Mouse (Mus musculus) CH12.LX (cell line): ENCODE results near the gene A930004D18Rik. TPM values are rescaled to one million over a fixed set of nuclear protein-coding genes. Genes with fewer than 3 reads are reported as not detected.

Experiments
- DNase-seq: peaks from one replicate; pipeline ENCODE4 v3.0.0-alpha.2; 2013; ENCODE audit errors: extremely low read depth
- H3K27ac ChIP-seq: 2 replicates; pipeline ENCODE4 v1.5.1; 2012; ENCODE audit warnings: low read depth, mild to moderate bottlenecking, control low read depth, moderate library complexity; ENCODE audit not compliant: insufficient read depth
- H3K27me3 ChIP-seq: replicated peaks from 2 replicates; pipeline ENCODE3; 2012; ENCODE audit warnings: inconsistent platforms
- H3K36me3 ChIP-seq, 2 experiments: replicated peaks in 1 of 2; 2 replicates each; pipeline versions ENCODE3 to v1.6.1; 2012; ENCODE audit warnings: inconsistent platforms in 1 of 2, low read length in 1 of 2, mild to moderate bottlenecking in 1 of 2, mixed read lengths in 1 of 2, moderate library complexity in 1 of 2; ENCODE audit not compliant: control insufficient read depth in 1 of 2, insufficient read depth in 1 of 2
- H3K4me1 ChIP-seq, 2 experiments: 2 replicates each; pipeline ENCODE4 v1.6.1; 2012; ENCODE audit warnings: inconsistent platforms in 1 of 2, moderate library complexity in 1 of 2; ENCODE audit not compliant: insufficient read depth in 2 of 2, control insufficient read depth in 1 of 2
- H3K4me2 ChIP-seq: 2 replicates; pipeline ENCODE4 v1.6.1; 2012; ENCODE audit warnings: low read depth, mild to moderate bottlenecking, control low read depth; ENCODE audit not compliant: poor library complexity, insufficient read depth, severe bottlenecking
- H3K4me3 ChIP-seq, 3 experiments: fragments of 150-350 bp in 1 of 3; sonication (generic) in 1 of 3; replicated peaks in 1 of 3; 2 replicates each; pipeline versions ENCODE3 to v1.5.1; 2011 to 2012; ENCODE audit warnings: low read depth in 2 of 3, low read length in 2 of 3, mild to moderate bottlenecking in 2 of 3, moderate library complexity in 2 of 3, control low read depth in 1 of 3, improper control_type of control experiment in 1 of 3, inconsistent platforms in 1 of 3, mixed read lengths in 1 of 3; ENCODE audit not compliant: poor library complexity in 1 of 3
- H3K79me2 ChIP-seq: replicated peaks from 2 replicates; pipeline ENCODE4 v1.6.1; 2012; ENCODE audit warnings: mild to moderate bottlenecking, moderate library complexity; ENCODE audit not compliant: control insufficient read depth, poor library complexity, insufficient read depth, severe bottlenecking; ENCODE audit errors: extremely low read depth
- H3K9ac ChIP-seq: 2 replicates; pipeline ENCODE4 v1.6.1; 2012; ENCODE audit warnings: low read depth, mild to moderate bottlenecking, control low read depth, moderate library complexity; ENCODE audit not compliant: insufficient read depth
- H3K9me3 ChIP-seq: replicated peaks from 2 replicates; pipeline ENCODE3; 2012; ENCODE audit warnings: low read length, inconsistent platforms, mixed read lengths
- BHLHE40 ChIP-seq: IDR thresholded peaks from 2 replicates; pipeline ENCODE4 v1.6.1; 2011; ENCODE audit warnings: mild to moderate bottlenecking, low read depth, low read length, improper control_type of control experiment
- E2F4 ChIP-seq: IDR thresholded peaks from 2 replicates; pipeline ENCODE4 v1.6.1; 2011; ENCODE audit warnings: low read depth, low read length, improper control_type of control experiment; ENCODE audit not compliant: insufficient replicate concordance
- ELF1 ChIP-seq: IDR thresholded peaks from 2 replicates; pipeline ENCODE4 v1.6.1; 2014; ENCODE audit warnings: low read depth, mild to moderate bottlenecking, inconsistent platforms, low read length, improper control_type of control experiment
- ETS1 ChIP-seq: conservative IDR thresholded peaks from 2 replicates; pipeline ENCODE4 v1.6.1; 2012; ENCODE audit warnings: low read depth, mild to moderate bottlenecking, inconsistent platforms, low read length, improper control_type of control experiment, moderate library complexity
- JUND ChIP-seq: conservative IDR thresholded peaks from 2 replicates; pipeline ENCODE4 v1.6.1; 2011; ENCODE audit warnings: low read depth, low read length, improper control_type of control experiment
- KAT2A ChIP-seq: IDR thresholded peaks from 2 replicates; pipeline ENCODE4 v1.6.1; 2012; ENCODE audit warnings: low read length, improper control_type of control experiment, inconsistent platforms; ENCODE audit not compliant: insufficient replicate concordance
- MAFK ChIP-seq: IDR thresholded peaks from 2 replicates; pipeline ENCODE4 v1.6.1; 2011; ENCODE audit warnings: low read length, improper control_type of control experiment; ENCODE audit not compliant: insufficient replicate concordance
- MEF2A ChIP-seq: IDR thresholded peaks from 2 replicates; pipeline ENCODE4 v1.6.1; 2014; ENCODE audit warnings: low read depth, mild to moderate bottlenecking, inconsistent platforms, low read length, improper control_type of control experiment, borderline replicate concordance
- MXI1 ChIP-seq: IDR thresholded peaks from 2 replicates; pipeline ENCODE4 v1.6.1; 2011; ENCODE audit warnings: mild to moderate bottlenecking, low read depth, low read length, improper control_type of control experiment
- MYC ChIP-seq: IDR thresholded peaks from 2 replicates; pipeline ENCODE4 v1.6.1; 2011; ENCODE audit warnings: low read depth, mild to moderate bottlenecking, improper control_type of control experiment, low read length
- POLR2A ChIP-seq: IDR thresholded peaks from 2 replicates; pipeline ENCODE4 v1.6.1; 2011; ENCODE audit warnings: low read depth, mild to moderate bottlenecking, improper control_type of control experiment, low read length
- POLR2AphosphoS2 ChIP-seq: IDR thresholded peaks from 2 replicates; pipeline ENCODE4 v1.6.1; 2011; ENCODE audit warnings: low read depth, low read length, improper control_type of control experiment
- RCOR1 ChIP-seq: conservative IDR thresholded peaks from 2 replicates; pipeline ENCODE4 v1.6.1; 2012; ENCODE audit warnings: low read depth, mild to moderate bottlenecking, inconsistent platforms, low read length, improper control_type of control experiment
- SIN3A ChIP-seq: IDR thresholded peaks from 2 replicates; pipeline ENCODE4 v1.6.1; 2012; ENCODE audit warnings: low read length, improper control_type of control experiment, inconsistent platforms
- SMC3 ChIP-seq: IDR thresholded peaks from 2 replicates; pipeline ENCODE4 v1.6.1; 2011; ENCODE audit warnings: low read depth, low read length, improper control_type of control experiment
- TCF12 ChIP-seq: IDR thresholded peaks from 2 replicates; pipeline ENCODE4 v1.6.1; 2014; ENCODE audit warnings: low read depth, mild to moderate bottlenecking, inconsistent platforms, low read length, improper control_type of control experiment
- UBTF ChIP-seq: IDR thresholded peaks from 2 replicates; pipeline ENCODE4 v1.6.1; 2012; ENCODE audit warnings: low read depth, mild to moderate bottlenecking, inconsistent platforms, low read length, improper control_type of control experiment, moderate library complexity
- USF2 ChIP-seq: conservative IDR thresholded peaks from 2 replicates; pipeline ENCODE4 v1.6.1; 2011; ENCODE audit warnings: low read depth, low read length, improper control_type of control experiment
- ZKSCAN1 ChIP-seq: IDR thresholded peaks from 2 replicates; pipeline ENCODE4 v1.6.1; 2012; ENCODE audit warnings: low read depth, inconsistent platforms, low read length, improper control_type of control experiment, borderline replicate concordance
- ZNF384 ChIP-seq: IDR thresholded peaks from 2 replicates; pipeline ENCODE4 v1.6.1; 2012; ENCODE audit warnings: low read depth, low read length, improper control_type of control experiment, inconsistent platforms
- dilution Hi-C: fragments of 300-500 bp; cut with MboI; formaldehyde crosslinking; loops from 2 replicates; pipeline ENCODE4 v1.14.3; 2020; ENCODE audit warnings: low sequenced_read_pairs; ENCODE audit not compliant: extremely low pct_unique_long_range_greater_than_20kb, extremely low pct_ligation_motif_present
- in situ Hi-C: fragments of 300-500 bp; cut with MboI; formaldehyde crosslinking; loops from 3 replicates; pipeline ENCODE4 v1.14.3; 2019; ENCODE audit warnings: low sequenced_read_pairs, low pct_ligation_motif_present, low pct_unique_long_range_greater_than_20kb, mixed read lengths
- polyA plus RNA-seq: library from polyadenylated mRNA; unstranded; fragments of >175 nt; gene quantifications from 2 replicates; pipeline ENCODE4 v1.2.1, GENCODE M21; 2012; ENCODE audit warnings: low read depth; ENCODE audit not compliant: insufficient read length
- total RNA-seq, 2 experiments: library from RNA; depleted of rRNA; stranded (reverse); fragments of 300-350 nt in 1 of 2; fragments of >200 nt in 1 of 2; gene quantifications; 2 replicates each; pipeline ENCODE4 v1.2.3; 2012 to 2014

The A930004D18Rik gene
- total and polyA plus RNA-seq, 3 experiments, result 0.15 to 1.7 (median 0.72) TPM

DNA sequence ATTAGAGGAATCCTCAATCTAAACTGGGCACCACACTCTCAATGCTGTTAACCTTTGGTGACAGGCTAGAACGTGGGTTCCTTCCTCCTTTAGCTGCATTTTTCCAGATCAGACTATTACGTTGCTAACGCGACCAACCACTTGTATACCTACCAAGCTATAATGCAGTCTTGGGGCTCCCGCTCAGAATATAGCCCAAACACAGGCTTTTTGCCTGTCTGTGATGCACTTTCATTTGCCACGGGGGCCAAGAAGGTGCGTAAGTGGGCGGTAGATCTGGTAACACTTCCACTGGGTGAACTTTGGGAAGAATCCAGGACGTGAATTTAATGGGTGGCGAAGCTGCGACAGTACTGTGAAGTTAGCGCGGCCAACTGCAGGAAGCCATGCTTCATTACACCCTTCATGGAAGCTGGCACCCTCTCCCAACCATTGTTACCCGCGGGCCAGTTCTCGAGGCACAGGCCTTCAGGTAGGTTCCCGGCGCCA is 26.3 kb upstream of the A930004D18Rik start:
- Histone ChIP-seq H3K27ac (peak overlapping the region; percentile 95), H3K27me3 (no peaks in the 10 kb centered on the region), H3K4me2 (peak overlapping the region; percentile 37; the same call in 1 of the 2 replicates), H3K9ac (peak overlapping the region; percentile 95), H3K36me3 (peaks cover 4 to 21% of the 10 kb centered on the region in 2 experiments), H3K4me3 (peak overlapping the region; percentile 76 to 98 (median 82)), H3K79me2 (peaks cover 34% of the 10 kb centered on the region), H3K4me1 (peaks cover 0 to 30% of the 10 kb centered on the region in 2 experiments; a peak in 2 of 4 replicates), H3K9me3 (no peaks in the 10 kb centered on the region)
- DNase-seq, result peak; percentile 64
- TF ChIP-seq JUND, result no peak
- no peak for TF ChIP-seq E2F4
- no peak for TF ChIP-seq USF2
- no peak for TF ChIP-seq BHLHE40
- TF ChIP-seq POLR2A, result no peak
- TF ChIP-seq ETS1, result 0 out of 2 replicates have a peak, but pooled peaks have one; percentile 3
- TF ChIP-seq MYC, result no peak
- peak; percentile 80 for TF ChIP-seq MXI1
- no peak for TF ChIP-seq RCOR1
- no peak for TF ChIP-seq UBTF
- TF ChIP-seq SIN3A, result peak; percentile 34; the same call in 1 of the 2 replicates
- in situ Hi-C loops, result no loop called here
- dilution Hi-C loops, result no loop called here

- H3K9me3 ChIP-seq, result no peaks in the 10 kb centered on the region
- peaks cover 0 to 16% of the 10 kb centered on the region in 2 experiments; a peak in 2 of 4 replicates for H3K4me1 ChIP-seq
- H3K9ac ChIP-seq, result no peak overlapping the region
- in situ Hi-C loops (no loop called here), dilution Hi-C loops (no loop called here)
- no peak overlapping the region for H3K4me3 ChIP-seq
- H3K36me3 ChIP-seq, result peaks cover 0 to 1% of the 10 kb centered on the region in 2 experiments
- peaks cover 14% of the 10 kb centered on the region for H3K79me2 ChIP-seq
- no peaks in the 10 kb centered on the region for H3K27me3 ChIP-seq
- H3K27ac ChIP-seq, result no peak overlapping the region
- H3K4me2 ChIP-seq, result no peak overlapping the region
- DNase-seq, result no peak
- TF ChIP-seq TCF12 (no peak), POLR2AphosphoS2 (no peak), RCOR1 (no peak), MEF2A (no peak), ZKSCAN1 (no peak), JUND (no peak), KAT2A (no peak), ZNF384 (no peak), SMC3 (no peak), ELF1 (no peak), MAFK (no peak), MYC (no peak)
Observed at GRCm38 (mm10) chr2:18060396-18060795, 22.9 kb upstream of the A930004D18Rik start.
